Mouse (Mus musculus) kidney, postnatal 0 days (tissue): Measurements from ENCODE around the gene Eif3m. TPM values are rescaled to one million over a fixed set of nuclear protein-coding genes. Genes with fewer than 3 reads are reported as not detected.
A peak's percentile ranks its signal among the peaks of the same experiment; 100 is the strongest.

Source experiments
- ATAC-seq: fragments of 200-750 bp; cut with Nextera tagmentation; replicated peaks from 2 replicates; pipeline ENCODE4 v1.8.0; 2017; ENCODE audit warnings: low read depth, moderate number of reproducible peaks, moderate TSS enrichment, moderate library complexity; ENCODE audit not compliant: low FRiP score
- DNase-seq: peaks from one replicate; pipeline ENCODE4 v3.0.0-alpha.2; 2016; ENCODE audit warnings: low spot score
- H3K27ac ChIP-seq: fragments of 300-500 bp; sonication (generic); 2 replicates; pipeline ENCODE4 v1.5.1; 2014; ENCODE audit warnings: mild to moderate bottlenecking
- H3K27me3 ChIP-seq: fragments of 300-500 bp; sonication (generic); 2 replicates; pipeline ENCODE4 v1.6.1; 2014; ENCODE audit warnings: low read length, mixed read lengths; ENCODE audit not compliant: insufficient read depth
- H3K36me3 ChIP-seq: fragments of 300-500 bp; sonication (generic); 2 replicates; pipeline ENCODE4 v1.6.1; 2014; ENCODE audit warnings: low read length, mixed read lengths; ENCODE audit not compliant: insufficient read depth
- H3K4me1 ChIP-seq: fragments of 300-500 bp; sonication (generic); replicated peaks from 2 replicates; pipeline ENCODE4 v1.6.1; 2014; ENCODE audit warnings: antibody characterized with exemption, low read length, mixed read lengths; ENCODE audit not compliant: insufficient read depth
- H3K4me2 ChIP-seq: fragments of 300-500 bp; sonication (generic); 2 replicates; pipeline ENCODE4 v1.6.1; 2014; ENCODE audit warnings: mild to moderate bottlenecking, low read length, moderate library complexity, mixed read lengths
- H3K4me3 ChIP-seq: fragments of 300-500 bp; sonication (generic); replicated peaks from 2 replicates; pipeline ENCODE4 v1.5.1; 2014; ENCODE audit warnings: low read depth, low read length
- H3K9ac ChIP-seq: fragments of 300-500 bp; sonication (generic); 2 replicates; pipeline ENCODE4 v1.6.1; 2014; ENCODE audit warnings: low read depth, low read length
- H3K9me3 ChIP-seq: fragments of 300-500 bp; sonication (generic); replicated peaks from 2 replicates; pipeline ENCODE4 v1.6.1; 2016; ENCODE audit warnings: low read length, inconsistent platforms, mixed read lengths
- CTCF ChIP-seq: IDR thresholded peaks from 2 replicates; pipeline ENCODE4 v1.5.1; 2016; ENCODE audit warnings: antibody characterized with exemption, low read depth, mild to moderate bottlenecking, moderate library complexity
- WGBS: fragments of 180-500 bp; shearing (Covaris S2); extraction: QIAGEN DNeasy Blood & Tissue Kit; methylation state at CpG from one replicate; pipeline ENCODE4 v1.1.7; 2014; 5-methylcytosine and 5-hydroxymethylcytosine counted together
- polyA plus RNA-seq: library from polyadenylated mRNA; unstranded; fragments of >200 nt; fragmentation: Nextera tagmentation; extraction: Ambion mirVana; gene quantifications from 2 replicates; pipeline ENCODE4 v1.2.1, GENCODE M21; 2015

Eif3m gene
- polyA plus RNA-seq, 1 experiment from 2014 or later, result 416 TPM

GRCm38 (mm10) chr2:105021256-105021655 is 4.4 kb upstream of the Eif3m start:
- H3K4me3 ChIP-seq, result no peak overlapping the region
- no peak overlapping the region for H3K9ac ChIP-seq
- peak overlapping the region; percentile 36; the same call in 1 of the 2 replicates for H3K27ac ChIP-seq
- ATAC-seq (no peak), DNase-seq (peak; percentile 20)
- peaks cover 7% of the 10 kb centered on the region; the same call in 1 of the 2 replicates for H3K4me1 ChIP-seq
- no peaks in the 10 kb centered on the region for H3K36me3 ChIP-seq
- 29% methylated on average over 12 of the region's 12 CpGs for WGBS
- TF ChIP-seq CTCF, result no peak
- no peak overlapping the region for H3K4me2 ChIP-seq
- no peaks in the 10 kb centered on the region for H3K9me3 ChIP-seq
- H3K27me3 ChIP-seq, result no peaks in the 10 kb centered on the region

DNA sequence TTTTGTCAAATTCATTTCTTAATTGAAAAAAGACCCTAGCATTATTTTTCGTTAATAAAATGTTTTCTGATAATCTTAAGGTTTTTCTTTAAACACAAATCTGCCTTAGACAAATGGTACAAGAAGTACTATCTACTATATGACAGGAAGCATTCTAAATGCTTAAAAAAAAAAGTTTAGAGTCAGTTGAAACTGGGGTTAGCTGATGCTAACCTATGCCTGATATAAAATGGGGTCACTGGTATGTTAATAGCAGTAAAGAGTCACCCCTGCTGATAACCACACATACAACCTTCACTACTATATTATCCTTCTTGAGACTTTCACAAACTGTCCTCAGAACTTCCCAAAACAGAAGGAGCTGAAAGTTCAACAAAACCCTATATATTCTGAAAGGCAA is 2.6 kb upstream of the Eif3m start:
- no peak overlapping the region for H3K4me2 ChIP-seq
- 98% methylated on average over 1 of the region's 1 CpGs for WGBS
- no peak overlapping the region for H3K27ac ChIP-seq
- DNase-seq (no peak), ATAC-seq (no peak)
- H3K27me3 ChIP-seq, result no peaks in the 10 kb centered on the region
- no peaks in the 10 kb centered on the region for H3K9me3 ChIP-seq
- TF ChIP-seq CTCF, result no peak
- no peak overlapping the region for H3K9ac ChIP-seq
- H3K36me3 ChIP-seq, result no peaks in the 10 kb centered on the region
- peaks cover 10% of the 10 kb centered on the region; the same call in 1 of the 2 replicates for H3K4me1 ChIP-seq
- H3K4me3 ChIP-seq, result no peak overlapping the region

GRCm38 (mm10) chr2:105017802-105018201 is 922 bp upstream of the Eif3m start:
- H3K4me3 ChIP-seq, result no peak overlapping the region
- WGBS, result 88% methylated on average over 3 of the region's 3 CpGs

GRCm38 (mm10) chr2:105016192-105016966 is 501 bp downstream of the Eif3m start:
- under 1% methylated on average over 43 of the region's 43 CpGs for WGBS

More at GRCm38 (mm10) chr2:105017802-105018201, 922 bp upstream of the Eif3m start:
- DNase-seq (no peak), ATAC-seq (no peak)
- Histone ChIP-seq H3K9me3 (no peaks in the 10 kb centered on the region), H3K9ac (no peak overlapping the region), H3K4me2 (no peak overlapping the region), H3K4me1 (peaks cover 10% of the 10 kb centered on the region; the same call in 1 of the 2 replicates), H3K27ac (no peak overlapping the region), H3K27me3 (no peaks in the 10 kb centered on the region), H3K36me3 (peaks cover 9% of the 10 kb centered on the region; the same call in 1 of the 2 replicates)
- no peak for TF ChIP-seq CTCF

GRCm38 (mm10) chr2:105007236-105007635 is 9.6 kb downstream of the Eif3m start:
- Histone ChIP-seq H3K27ac (no peak overlapping the region), H3K4me3 (no peak overlapping the region), H3K4me2 (no peak overlapping the region), H3K4me1 (no peaks in the 10 kb centered on the region), H3K9me3 (no peaks in the 10 kb centered on the region), H3K27me3 (no peaks in the 10 kb centered on the region), H3K9ac (no peak overlapping the region), H3K36me3 (peaks cover 55% of the 10 kb centered on the region)
- TF ChIP-seq CTCF, result no peak
- no peak for DNase-seq
- ATAC-seq, result no peak

More at GRCm38 (mm10) chr2:105016192-105016966, 501 bp downstream of the Eif3m start:
- TF ChIP-seq CTCF, result no peak
- H3K36me3 ChIP-seq, result peaks cover 20% of the 10 kb centered on the region
- H3K27ac ChIP-seq, result peak overlapping the region; percentile 90
- ATAC-seq (peak; percentile 67), DNase-seq (no peak)
- peak overlapping the region; percentile 93 for H3K9ac ChIP-seq
- H3K9me3 ChIP-seq, result no peaks in the 10 kb centered on the region
- peak overlapping the region; percentile 72 for H3K4me2 ChIP-seq
- peak overlapping the region; percentile 91 for H3K4me3 ChIP-seq
- peaks cover 9% of the 10 kb centered on the region; the same call in 1 of the 2 replicates for H3K4me1 ChIP-seq
- H3K27me3 ChIP-seq, result no peaks in the 10 kb centered on the region

- WGBS, result 52% methylated on average over 3 of the region's 3 CpGs
- Histone ChIP-seq H3K36me3 (0 out of 2 replicates have a peak, but pooled peaks cover 13% of the 10 kb centered on the region), H3K9me3 (no peaks in the 10 kb centered on the region), H3K27me3 (no peaks in the 10 kb centered on the region), H3K4me3 (no peak overlapping the region), H3K9ac (no peak overlapping the region), H3K27ac (no peak overlapping the region), H3K4me1 (no peaks in the 10 kb centered on the region), H3K4me2 (no peak overlapping the region)
- TF ChIP-seq CTCF, result no peak
- DNase-seq (peak; percentile 49), ATAC-seq (no peak)
These were observed 20.7 kb downstream of the Eif3m start for GRCm38 (mm10) chr2:104996201-104996600.
